Mouse (Mus musculus) ES-E14 (cell line): Measurements from ENCODE around the gene March1. TPM values are rescaled to one million over a fixed set of nuclear protein-coding genes. Genes with fewer than 3 reads are reported as not detected.

Experiments
- DNase-seq: peaks from one replicate; pipeline ENCODE4 v3.0.0-alpha.2; 2013; ENCODE audit warnings: low read depth, low spot score
- H3K27ac ChIP-seq: 2 replicates; pipeline ENCODE4 v1.5.1; 2012; ENCODE audit warnings: low read depth, mild to moderate bottlenecking, low read length, moderate library complexity, mixed read lengths; ENCODE audit not compliant: poor library complexity, insufficient read depth, severe bottlenecking
- H3K36me3 ChIP-seq: 2 replicates; pipeline ENCODE4 v1.6.1; 2012; ENCODE audit warnings: mild to moderate bottlenecking, low read length, moderate library complexity, mixed read lengths; ENCODE audit not compliant: control insufficient read depth, poor library complexity, insufficient read depth, severe bottlenecking
- H3K4me1 ChIP-seq, 2 experiments: fragments of 150-350 bp in 1 of 2; sonication (generic) in 1 of 2; 2 replicates each; pipeline ENCODE4 v1.6.1; 2012; ENCODE audit warnings: low read length in 2 of 2, mild to moderate bottlenecking in 1 of 2, mixed read lengths in 1 of 2; ENCODE audit not compliant: control insufficient read depth in 2 of 2, insufficient read depth in 2 of 2, poor library complexity in 1 of 2
- H3K4me3 ChIP-seq, 2 experiments: fragments of 150-350 bp in 1 of 2; sonication (generic) in 1 of 2; 2 replicates each; pipeline ENCODE4 v1.5.1; 2012; ENCODE audit warnings: low read length in 2 of 2, low read depth in 1 of 2, mild to moderate bottlenecking in 1 of 2, mixed read lengths in 1 of 2; ENCODE audit not compliant: insufficient read depth in 1 of 2, poor library complexity in 1 of 2, severe bottlenecking in 1 of 2
- H3K9ac ChIP-seq: 2 replicates; pipeline ENCODE4 v1.6.1; 2012; ENCODE audit warnings: low read depth, mild to moderate bottlenecking, low read length, mixed read lengths; ENCODE audit not compliant: poor library complexity, insufficient read depth, severe bottlenecking
- H3K9me3 ChIP-seq: fragments of 150-350 bp; sonication (generic); 2 replicates; pipeline ENCODE4 v1.6.1; 2012; ENCODE audit warnings: low read depth, mild to moderate bottlenecking, low read length; ENCODE audit not compliant: control insufficient read depth, insufficient read depth
- CHD2 ChIP-seq: IDR thresholded peaks from 2 replicates; pipeline ENCODE4 v1.6.1; 2014; ENCODE audit warnings: mild to moderate bottlenecking, low read depth, low read length, inconsistent platforms
- HCFC1 ChIP-seq: IDR thresholded peaks from 2 replicates; pipeline ENCODE4 v1.6.1; 2012; ENCODE audit warnings: low read length, inconsistent platforms, borderline replicate concordance; ENCODE audit not compliant: insufficient read depth
- MAFK ChIP-seq: IDR thresholded peaks from 2 replicates; pipeline ENCODE4 v1.6.1; 2014; ENCODE audit warnings: mild to moderate bottlenecking, low read depth, low read length, inconsistent platforms; ENCODE audit not compliant: insufficient read depth
- ZC3H11A ChIP-seq: IDR thresholded peaks from 2 replicates; pipeline ENCODE4 v1.6.1; 2012; ENCODE audit warnings: low read depth, mild to moderate bottlenecking, inconsistent platforms, low read length, borderline replicate concordance
- ZNF384 ChIP-seq: IDR thresholded peaks from 2 replicates; pipeline ENCODE4 v1.6.1; 2012; ENCODE audit warnings: low read depth, low read length, inconsistent platforms
- in situ Hi-C, 2 experiments: fragments of 600-800 bp; cut with MboI; formaldehyde crosslinking; loops; one replicate each; pipeline ENCODE4 v1.15.1; 2025; ENCODE audit warnings: low sequenced_read_pairs in 2 of 2, inconsistent platforms in 1 of 2; ENCODE audit not compliant: unreplicated experiment in 2 of 2
- total RNA-seq: library from RNA; depleted of rRNA; stranded (reverse); fragments of 300-350 nt; gene quantifications from 2 replicates; pipeline ENCODE4 v1.2.3, GENCODE M21; 2012

The March1 gene
- total RNA-seq, 1 experiment = 0.22 TPM

DNA sequence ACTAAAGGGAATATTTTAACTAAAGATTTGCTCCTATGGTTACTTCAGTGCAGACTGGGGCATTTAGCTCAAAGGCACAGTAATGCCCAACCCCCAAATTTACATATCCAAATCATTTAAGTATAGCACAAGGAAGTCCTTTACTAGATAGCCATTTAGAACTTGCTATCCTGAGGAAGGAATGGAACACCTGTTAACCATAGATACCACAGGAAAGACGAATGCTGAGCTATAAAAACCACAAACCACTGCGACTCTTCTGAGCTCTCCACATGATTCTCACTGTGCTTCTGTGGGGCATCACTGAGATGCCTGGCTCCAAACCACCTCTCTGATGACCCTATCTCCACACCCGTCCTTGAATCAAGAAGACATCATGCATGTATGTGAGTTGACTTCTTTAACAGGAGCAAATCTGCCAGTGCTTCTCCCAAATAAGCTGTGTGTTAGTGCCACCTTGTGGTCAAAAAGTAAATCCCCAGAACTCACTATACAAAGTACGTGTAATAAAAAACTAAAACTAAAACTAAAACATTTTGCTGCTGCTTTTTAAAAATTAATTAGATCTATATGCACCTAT lies 879.4 kb downstream of the March1 start:
- DNase-seq = no peak
- 0 out of 2 replicates have a peak, but pooled peaks have one; percentile 28 for TF ChIP-seq ZC3H11A
- no peak for TF ChIP-seq MAFK
- TF ChIP-seq ZNF384 = no peak
- TF ChIP-seq HCFC1 = no peak
- no peak for TF ChIP-seq CHD2
- H3K27ac ChIP-seq = no peak overlapping the region
- no peaks in the 10 kb centered on the region for H3K9me3 ChIP-seq
- H3K4me1 ChIP-seq = no peaks in the 10 kb centered on the region
- no peaks in the 10 kb centered on the region for H3K36me3 ChIP-seq
- in situ Hi-C loops = no loop called here
- H3K9ac ChIP-seq = no peak overlapping the region
- no peak overlapping the region for H3K4me3 ChIP-seq

DNA sequence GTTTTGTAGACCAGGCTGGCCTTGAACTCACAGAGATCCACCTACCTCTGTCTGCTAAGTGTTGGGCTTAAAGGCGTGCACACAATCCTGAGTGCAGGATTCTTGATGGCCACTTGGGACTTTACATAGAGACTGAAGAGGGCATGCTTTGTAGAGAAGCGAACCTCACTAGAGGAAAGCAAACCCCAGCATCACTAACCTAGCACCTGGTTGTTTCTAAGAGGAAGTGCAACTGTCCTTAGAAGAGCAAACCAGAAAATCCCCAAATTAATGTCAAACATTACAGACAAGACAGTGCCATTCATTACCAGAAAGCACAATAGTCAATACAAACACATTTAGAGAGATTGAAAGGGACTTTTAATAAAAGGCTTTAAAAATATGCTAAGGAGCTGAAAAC lies 885.7 kb downstream of the March1 start:
- no peak for TF ChIP-seq MAFK
- TF ChIP-seq ZNF384 = no peak
- no peak for TF ChIP-seq CHD2
- no peak for TF ChIP-seq ZC3H11A
- TF ChIP-seq HCFC1 = no peak
- no peak overlapping the region for H3K4me3 ChIP-seq
- no peak overlapping the region for H3K9ac ChIP-seq
- no peaks in the 10 kb centered on the region for H3K9me3 ChIP-seq
- DNase-seq = no peak
- no peak overlapping the region for H3K27ac ChIP-seq
- H3K4me1 ChIP-seq = no peaks in the 10 kb centered on the region
- no peaks in the 10 kb centered on the region for H3K36me3 ChIP-seq
- in situ Hi-C loops = no loop called here

DNA sequence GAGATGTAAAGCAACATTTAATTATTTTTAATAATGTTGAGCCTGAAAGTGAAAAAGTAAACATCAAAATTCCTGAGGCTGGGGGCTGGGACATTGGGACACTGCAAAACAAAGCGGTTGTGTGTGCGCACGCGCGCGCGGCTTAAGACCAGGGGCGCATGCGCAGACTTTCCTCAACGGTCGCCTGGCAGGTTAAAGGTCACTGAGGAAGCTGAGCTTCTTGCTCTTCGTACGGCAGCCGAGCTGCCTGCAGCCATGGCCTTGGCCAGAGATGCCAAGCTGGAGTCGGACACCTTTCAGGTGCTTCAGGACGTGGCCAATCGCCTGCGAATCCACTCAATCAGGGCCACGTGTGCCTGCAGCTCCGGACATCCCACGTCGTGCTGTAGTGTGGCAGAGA lies 893.8 kb downstream of the March1 start, which contains the start of gene Tktl2:
Gene Tktl2 (plus strand): TSS at position 220 of the 400 bp plus-strand sequence.
- TF ChIP-seq ZC3H11A = no peak
- Histone ChIP-seq H3K36me3 (no peaks in the 10 kb centered on the region), H3K9me3 (no peaks in the 10 kb centered on the region), H3K27ac (no peak within 1 kb of the TSS; the same call in 1 of the 2 replicates), H3K9ac (no peak within 1 kb of the TSS), H3K4me1 (no peaks in the 10 kb centered on the region), H3K4me3 (peak within 1 kb of the TSS in 1 of 2 experiments; percentile 46; a peak in 1 of 4 replicates)
- no peak for DNase-seq
- in situ Hi-C loops = no loop called here

DNA sequence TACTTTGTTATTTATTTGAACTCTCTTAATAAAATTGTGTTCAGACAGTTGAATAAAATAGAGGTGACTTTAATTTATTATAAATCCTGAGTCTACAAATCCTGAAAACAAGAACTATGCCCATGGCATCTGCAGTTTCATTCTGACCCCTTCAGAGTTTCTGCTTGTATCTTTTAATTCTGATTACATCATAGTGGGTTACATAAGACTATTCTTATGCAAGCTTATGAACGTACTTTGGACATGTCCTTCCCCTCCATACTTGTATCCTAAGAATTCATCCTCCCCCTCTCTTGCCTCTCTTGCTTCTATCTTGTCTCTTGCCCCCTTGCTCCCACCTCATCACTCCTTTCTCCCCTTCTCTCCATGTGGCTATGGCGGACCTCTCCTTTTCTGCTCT lies 901.4 kb downstream of the March1 start:
- H3K9me3 ChIP-seq = no peaks in the 10 kb centered on the region
- in situ Hi-C loops = no loop called here
- H3K9ac ChIP-seq = no peak overlapping the region
- no peaks in the 10 kb centered on the region for H3K36me3 ChIP-seq
- H3K27ac ChIP-seq = no peak overlapping the region
- H3K4me1 ChIP-seq = no peaks in the 10 kb centered on the region
- no peak for DNase-seq
- TF ChIP-seq ZNF384 (no peak), HCFC1 (no peak), CHD2 (no peak), MAFK (no peak), ZC3H11A (no peak)
- no peak overlapping the region for H3K4me3 ChIP-seq

DNA sequence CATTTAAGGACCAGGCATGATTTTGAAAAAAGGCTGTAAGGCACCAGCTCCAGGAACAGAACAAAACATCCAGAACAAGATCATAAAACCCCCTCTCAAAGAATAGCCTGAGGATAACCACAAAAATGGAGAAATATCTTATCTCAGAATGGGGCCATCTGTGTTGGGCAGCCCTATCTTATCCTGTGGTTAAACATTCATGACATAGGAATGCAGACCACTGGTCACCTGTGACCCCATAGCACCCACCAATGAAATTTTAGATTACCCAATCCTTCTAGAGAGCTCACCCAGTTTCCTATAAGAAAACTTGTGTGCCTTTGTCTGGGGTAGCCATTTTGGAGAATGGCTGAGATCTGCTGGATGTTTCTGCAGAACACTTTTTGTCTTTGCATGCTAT lies 902.9 kb downstream of the March1 start:
- Histone ChIP-seq H3K4me3 (no peak overlapping the region), H3K4me1 (no peaks in the 10 kb centered on the region), H3K36me3 (no peaks in the 10 kb centered on the region), H3K27ac (no peak overlapping the region), H3K9ac (no peak overlapping the region), H3K9me3 (no peaks in the 10 kb centered on the region)
- TF ChIP-seq HCFC1 = no peak
- no peak for TF ChIP-seq CHD2
- no peak for TF ChIP-seq MAFK
- no peak for TF ChIP-seq ZC3H11A
- in situ Hi-C loops = no loop called here
- DNase-seq = no peak
